Mouse (Mus musculus): ENCODE results near the gene Dnajc13.

Dnajc13 gene

GRCm38 (mm10) chr9:104109151-104109550, 153.6 kb downstream of the Dnajc13 start:
- DNase-seq (ENCODE audit: low spot score in 2 of 2) = no peak

- DNase-seq (ENCODE audit: low spot score in 2 of 2) = no peak
Observed at GRCm38 (mm10) chr9:104108571-104109143, 154.1 kb downstream of the Dnajc13 start.

GRCm38 (mm10) chr9:104107482-104107881, 155.2 kb downstream of the Dnajc13 start:
- no peak for DNase-seq (ENCODE audit: low spot score in 2 of 2)

- DNase-seq (ENCODE audit: low spot score in 2 of 2) = no peak
Observed at GRCm38 (mm10) chr9:104106930-104107329, 155.8 kb downstream of the Dnajc13 start.

GRCm38 (mm10) chr9:104104986-104105385, 157.7 kb downstream of the Dnajc13 start:
- DNase-seq (ENCODE audit: low spot score in 2 of 2) = no peak

- DNase-seq (ENCODE audit: low spot score in 2 of 2) = no peak
Observed at GRCm38 (mm10) chr9:104102901-104103300, 159.8 kb downstream of the Dnajc13 start.

- DNase-seq (ENCODE audit: low spot score in 2 of 2) = no peak
Observed at GRCm38 (mm10) chr9:104102301-104102700, 160.4 kb downstream of the Dnajc13 start.

- no peak for DNase-seq (ENCODE audit: low spot score in 2 of 2)
Observed at GRCm38 (mm10) chr9:104101458-104101857, 161.3 kb downstream of the Dnajc13 start.
